In the genomic region with DNA sequence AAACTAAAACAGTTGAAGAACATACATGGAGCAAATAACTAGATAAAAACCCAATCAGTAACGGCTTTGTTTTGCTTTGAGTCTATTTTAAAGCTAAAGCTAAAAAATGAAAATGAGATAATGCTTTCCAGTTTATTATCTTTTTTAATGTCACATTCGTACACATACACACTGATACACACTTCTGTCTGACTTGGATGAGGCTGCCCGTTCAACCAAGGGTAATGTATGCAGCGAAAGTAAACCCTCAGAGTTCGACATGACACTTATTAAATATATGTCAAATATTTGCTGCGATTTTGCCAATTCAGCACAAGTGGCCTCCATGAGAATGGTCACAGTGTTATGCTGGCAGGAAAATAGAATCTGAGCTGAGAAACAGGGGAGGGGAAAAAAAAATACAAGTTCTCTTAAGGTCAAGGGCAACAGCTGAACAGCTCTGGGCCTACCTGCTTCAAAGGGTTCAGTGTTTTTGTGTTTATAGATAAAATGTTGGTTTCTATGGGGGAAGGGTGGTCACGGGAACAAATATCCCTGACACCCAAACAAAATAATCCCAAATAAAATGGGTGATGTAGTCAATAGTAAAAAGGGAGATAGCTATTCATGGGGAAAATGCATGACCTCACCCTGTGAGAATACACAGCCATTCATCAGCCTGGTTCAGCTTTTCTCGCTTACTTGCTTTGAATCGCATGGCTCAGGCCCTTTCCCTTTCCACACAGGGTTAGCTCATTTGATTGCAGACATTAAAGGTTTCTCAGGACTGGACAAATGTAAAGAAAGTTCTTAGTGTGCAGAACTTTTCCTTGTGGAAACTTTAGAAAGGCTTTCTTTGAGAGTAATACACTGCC, we compare ENCODE assay signal across 12 mouse cellular contexts.
DNase-seq lines count a peak whose midpoint lies in the region; ATAC-seq lines count a peak whose summit lies in the region.
"Had no signal": no experiment of that assay in that cellular context is flagged by ENCODE, and none has a peak within 500 bp of the region (broad histone marks: within the 10 kb centered on the region; RNA-seq: fewer than 3 reads in every experiment).

No protein-coding gene starts in this region.

- H3K4me2 ChIP-seq in forebrain, embryonic 12.5 days: no peak overlapping the region
- H3K4me2 ChIP-seq: heart, embryonic 15.5 days; liver, embryonic 15.5 days had no signal

- no peaks in the 10 kb centered on the region for H3K36me3 ChIP-seq in forebrain, embryonic 12.5 days (replicated peaks)
- H3K36me3 ChIP-seq: heart, embryonic 15.5 days; liver, embryonic 15.5 days had no signal

- no peak overlapping the region for H3K4me3 ChIP-seq in forebrain, embryonic 12.5 days (replicated peaks)
- H3K4me3 ChIP-seq: heart, embryonic 15.5 days; liver, embryonic 15.5 days had no signal

- H3K4me1 ChIP-seq in forebrain, embryonic 12.5 days: peaks cover 20% of the 10 kb centered on the region
- H3K4me1 ChIP-seq: heart, embryonic 15.5 days; liver, embryonic 15.5 days had no signal

- H3K9me3 ChIP-seq in forebrain, embryonic 12.5 days: no peaks in the 10 kb centered on the region
- H3K9me3 ChIP-seq: heart, embryonic 15.5 days; liver, embryonic 15.5 days had no signal

- H3K27ac ChIP-seq in forebrain, embryonic 12.5 days: peak overlapping the region; percentile 57
- H3K27ac ChIP-seq: heart, embryonic 15.5 days; liver, embryonic 15.5 days had no signal

- ATAC-seq in forebrain, embryonic 12.5 days (ENCODE audit: low FRiP score): peak; percentile 90

- peak; percentile 6 to 51 for DNase-seq in adrenal gland, adult (ENCODE audit: inconsistent age in 2 of 2, low spot score in 1 of 2)
- no peak for DNase-seq in adrenal gland, postnatal 4 days (ENCODE audit: low spot score in 2 of 2)
- peak; percentile 7 for DNase-seq in adrenal gland, postnatal 14 days
- peak; percentile 37 for DNase-seq in mesoderm, embryonic 11.5 days (ENCODE audit: low read depth, low spot score)
- DNase-seq in gastrocnemius, postnatal 10 days: no peak
- DNase-seq in cerebellum, adult 9-10 months: no peak
- no peak for DNase-seq in spleen, adult 18-20 months
- DNase-seq: cerebellum, adult 11-12 months; kidney, adult 11 months had no signal

- H3K27me3 ChIP-seq in forebrain, embryonic 12.5 days: no peaks in the 10 kb centered on the region
- H3K27me3 ChIP-seq: heart, embryonic 15.5 days; liver, embryonic 15.5 days had no signal

- 28% methylated on average over 9 of the region's 9 CpGs for WGBS in forebrain, embryonic 12.5 days

- H3K9ac ChIP-seq in forebrain, embryonic 12.5 days: no peak overlapping the region
- H3K9ac ChIP-seq: heart, embryonic 15.5 days; liver, embryonic 15.5 days had no signal

Comparison
In these comparisons a context has a peak if more than half of its experiments do, and no peak if none do; other contexts are left out.
1. DNase-seq: peak in adrenal gland, adult (2 of 2), adrenal gland, postnatal 14 days (single experiment) and mesoderm, embryonic 11.5 days (single experiment); none in adrenal gland, postnatal 4 days (0 of 2), gastrocnemius, postnatal 10 days (single experiment), cerebellum, adult 9-10 months (single experiment) and spleen, adult 18-20 months (0 of 2).